Mouse (Mus musculus) myocyte (in vitro differentiated cells): ENCODE data around the gene Znrd1as. TPM values are rescaled to one million over a fixed set of nuclear protein-coding genes. Genes with fewer than 3 reads are reported as not detected.

Experiments used
- H3K27me3 ChIP-seq: one replicate; pipeline ENCODE4 v1.6.1; 2011; ENCODE audit not compliant: control insufficient read depth, insufficient read depth, insufficient read length
- H3K36me3 ChIP-seq: one replicate; pipeline ENCODE4 v1.6.1; 2011; ENCODE audit not compliant: control insufficient read depth, insufficient read depth
- H3K4me2 ChIP-seq: one replicate; pipeline ENCODE4 v1.6.1; 2011; ENCODE audit warnings: low read depth, control low read depth
- H3K4me3 ChIP-seq: one replicate; pipeline ENCODE4 v1.5.1; 2011; ENCODE audit warnings: mild to moderate bottlenecking, control low read depth, moderate library complexity
- H3K79me2 ChIP-seq: one replicate; pipeline ENCODE4 v1.6.1; 2011; ENCODE audit not compliant: control insufficient read depth, insufficient read depth
- H3ac ChIP-seq: one replicate; pipeline ENCODE4 v1.6.1; 2011; ENCODE audit not compliant: control insufficient read depth, insufficient read length
- CEBPB ChIP-seq: IDR thresholded peaks from 2 replicates; pipeline ENCODE4 v1.6.1; 2011; ENCODE audit warnings: mild to moderate bottlenecking, moderate library complexity; ENCODE audit not compliant: poor library complexity, insufficient read depth, severe bottlenecking
- E2F4 ChIP-seq: IDR thresholded peaks from one replicate; pipeline ENCODE4 v1.6.1; 2011; ENCODE audit warnings: mild to moderate bottlenecking, control low read depth, moderate library complexity; ENCODE audit not compliant: insufficient read depth
- MAX ChIP-seq: IDR thresholded peaks from one replicate; pipeline ENCODE4 v1.6.1; 2011; ENCODE audit warnings: low read depth, mild to moderate bottlenecking, control low read depth
- MYOD1 ChIP-seq, 3 experiments: IDR thresholded peaks; one replicate each; pipeline ENCODE4 v1.6.1; 2011; ENCODE audit warnings: control low read depth in 2 of 3, low read depth in 2 of 3, mild to moderate bottlenecking in 2 of 3, moderate library complexity in 1 of 3; ENCODE audit not compliant: insufficient read length in 2 of 3, control insufficient read depth in 1 of 3
- MYOG ChIP-seq, 3 experiments: IDR thresholded peaks; one replicate each; pipeline ENCODE4 v1.6.1; 2011; ENCODE audit warnings: control low read depth in 2 of 3, low read depth in 2 of 3, mild to moderate bottlenecking in 2 of 3; ENCODE audit not compliant: insufficient read length in 2 of 3, control insufficient read depth in 1 of 3, insufficient read depth in 1 of 3
- POLR2A ChIP-seq: IDR thresholded peaks from one replicate; pipeline ENCODE4 v1.6.1; 2011; ENCODE audit warnings: low read depth, mild to moderate bottlenecking, control low read depth, moderate library complexity; ENCODE audit not compliant: insufficient read length
- POLR2AphosphoS2 ChIP-seq: IDR thresholded peaks from one replicate; pipeline ENCODE4 v1.6.1; 2011; ENCODE audit warnings: low read depth, control low read depth; ENCODE audit not compliant: insufficient read length
- REST ChIP-seq: IDR thresholded peaks from one replicate; pipeline ENCODE4 v1.6.1; 2011; ENCODE audit warnings: mild to moderate bottlenecking, control low read depth, moderate library complexity; ENCODE audit not compliant: insufficient read depth, insufficient read length
- SRF ChIP-seq: IDR thresholded peaks from one replicate; pipeline ENCODE4 v1.6.1; 2011; ENCODE audit warnings: low read depth; ENCODE audit not compliant: control insufficient read depth, insufficient read length
- TCF12 ChIP-seq: IDR thresholded peaks from one replicate; pipeline ENCODE4 v1.6.1; 2011; ENCODE audit warnings: mild to moderate bottlenecking, control low read depth; ENCODE audit not compliant: poor library complexity, insufficient read depth, severe bottlenecking
- TCF3 ChIP-seq: IDR thresholded peaks from one replicate; pipeline ENCODE4 v1.6.1; 2011; ENCODE audit warnings: low read depth, control low read depth; ENCODE audit not compliant: insufficient read length
- USF1 ChIP-seq: IDR thresholded peaks from one replicate; pipeline ENCODE4 v1.6.1; 2011; ENCODE audit warnings: low read depth, mild to moderate bottlenecking, control low read depth, moderate library complexity
- polyA plus RNA-seq: library from polyadenylated mRNA; unstranded; fragments of >200 nt; fragmentation: generic; extraction: Trizol; gene quantifications from one replicate; pipeline ENCODE4 v1.2.1, GENCODE M21; 2012; ENCODE audit warnings: missing spikeins

Znrd1as gene
- polyA plus RNA-seq, 1 experiment = 6.1 TPM

- no peaks in the 10 kb centered on the region for H3K27me3 ChIP-seq
- TF ChIP-seq MYOD1 (IDR thresholded peaks at IDR 0.05; ENCODE audit: control insufficient read depth in 1 of 3, insufficient read length in 2 of 3, low read depth in 2 of 3) (no peak), POLR2AphosphoS2 (peak; percentile 82), TCF12 (no peak), POLR2A (peak; percentile 28)
Measured at GRCm38 (mm10) chr17:36947051-36947819, 11.2 kb upstream of the Znrd1as start.

DNA sequence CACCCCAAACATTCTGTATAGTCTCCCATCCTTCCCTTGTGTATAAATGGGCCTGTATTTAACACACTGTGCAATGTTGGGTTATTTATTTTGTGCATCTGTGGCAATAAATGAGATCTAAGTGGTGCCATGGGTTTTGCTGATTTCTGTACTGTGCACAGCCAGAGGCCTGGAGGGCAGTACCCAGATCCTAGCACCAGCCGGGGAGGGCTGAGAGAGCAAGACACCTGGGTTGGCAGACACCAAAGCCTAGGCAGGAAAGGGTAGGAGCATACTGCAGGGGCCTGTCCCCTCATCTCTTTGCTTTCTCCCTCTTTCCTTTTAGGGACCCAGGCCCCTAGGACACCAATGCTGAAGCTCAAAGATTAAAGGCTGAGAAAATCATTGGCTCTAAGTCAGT lies 10.1 kb upstream of the Znrd1as start:
- Histone ChIP-seq H3K4me2 (no peak overlapping the region), H3K79me2 (peaks cover 9% of the 10 kb centered on the region), H3K4me3 (no peak overlapping the region), H3K36me3 (no peaks in the 10 kb centered on the region), H3ac (no peak overlapping the region), H3K27me3 (no peaks in the 10 kb centered on the region)
- TF ChIP-seq MYOG (IDR thresholded peaks at IDR 0.05; ENCODE audit: control insufficient read depth in 1 of 3, insufficient read depth in 1 of 3, insufficient read length in 2 of 3, low read depth in 2 of 3) = no peak
- TF ChIP-seq REST = no peak
- TF ChIP-seq CEBPB = no peak
- no peak for TF ChIP-seq MYOD1 (IDR thresholded peaks at IDR 0.05; ENCODE audit: control insufficient read depth in 1 of 3, insufficient read length in 2 of 3, low read depth in 2 of 3)
- TF ChIP-seq USF1 = no peak
- TF ChIP-seq POLR2AphosphoS2 = peak; percentile 14

More at GRCm38 (mm10) chr17:36947051-36947819, 11.2 kb upstream of the Znrd1as start:
- H3ac ChIP-seq = no peak overlapping the region
- peaks cover 9% of the 10 kb centered on the region for H3K79me2 ChIP-seq
- H3K4me3 ChIP-seq = no peak overlapping the region
- no peaks in the 10 kb centered on the region for H3K36me3 ChIP-seq
- H3K4me2 ChIP-seq = peak overlapping the region; percentile 34

- TF ChIP-seq TCF3 = no peak
- TF ChIP-seq POLR2AphosphoS2 = no peak
- Histone ChIP-seq H3ac (no peak overlapping the region), H3K79me2 (peaks cover 9% of the 10 kb centered on the region), H3K4me3 (no peak overlapping the region), H3K36me3 (peaks cover 6% of the 10 kb centered on the region), H3K4me2 (no peak overlapping the region), H3K27me3 (no peaks in the 10 kb centered on the region)
Measured at GRCm38 (mm10) chr17:36949265-36949664, 9.1 kb upstream of the Znrd1as start.

DNA sequence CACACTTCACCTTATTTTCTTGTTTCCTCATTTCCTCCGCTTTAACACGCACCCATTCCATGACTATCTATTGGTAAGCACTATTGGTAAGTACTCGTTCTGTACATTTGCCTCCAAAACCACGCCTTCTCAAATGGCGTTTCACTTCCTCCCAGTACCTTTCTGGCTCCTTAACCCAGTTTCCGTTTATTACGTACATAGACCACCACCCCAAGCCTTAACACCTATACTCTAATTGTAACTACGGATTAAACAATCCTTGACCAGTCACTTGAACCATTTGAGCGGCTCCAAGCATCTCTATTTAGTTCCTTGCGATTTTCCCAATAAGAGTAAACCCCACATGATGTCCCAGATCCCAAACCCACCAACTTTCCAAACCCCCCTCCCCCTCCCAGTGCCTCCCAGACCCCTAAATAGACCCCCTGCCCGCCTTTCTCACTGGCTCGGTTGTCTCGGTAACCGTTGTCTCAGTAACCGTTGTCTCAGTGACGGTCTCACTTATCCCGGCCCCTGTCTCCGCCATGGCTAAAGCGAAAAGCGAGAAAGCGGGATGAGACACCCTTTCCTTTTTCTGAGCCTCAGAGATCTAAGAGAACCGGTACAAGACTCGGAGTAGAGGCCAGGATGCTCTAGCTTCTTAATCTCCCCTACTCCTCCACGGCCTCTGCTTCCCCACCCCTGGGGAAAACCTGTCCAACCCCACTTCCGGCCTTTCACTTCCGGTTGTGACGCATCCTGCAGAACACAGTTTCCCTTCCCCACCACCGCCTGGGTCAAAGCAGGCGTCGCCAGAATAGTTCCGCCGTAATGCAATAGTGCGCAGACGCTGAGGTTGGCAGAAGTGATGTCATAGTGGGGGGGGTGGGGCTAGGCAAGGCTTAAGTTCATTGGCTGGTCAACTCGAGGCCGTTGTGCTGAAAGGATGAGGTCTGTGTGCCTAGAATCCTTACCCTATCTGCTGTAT lies 7.1 kb upstream of the Znrd1as start, which contains the start of gene Ppp1r11:
Gene Ppp1r11 (minus strand): TSS at position 761 of the 967 bp plus-strand sequence.
- H3K79me2 ChIP-seq = peaks cover 11% of the 10 kb centered on the region
- peak within 1 kb of the TSS; percentile 79 for H3K4me2 ChIP-seq
- H3ac ChIP-seq = no peak within 1 kb of the TSS
- peaks cover 10% of the 10 kb centered on the region for H3K36me3 ChIP-seq
- no peak for TF ChIP-seq E2F4
- TF ChIP-seq MYOG (IDR thresholded peaks at IDR 0.05; ENCODE audit: control insufficient read depth in 1 of 3, insufficient read depth in 1 of 3, insufficient read length in 2 of 3, low read depth in 2 of 3) = peak in 1 of 3 experiments; percentile 29
- peak; percentile 55 for TF ChIP-seq POLR2A
- TF ChIP-seq MYOD1 (IDR thresholded peaks at IDR 0.05; ENCODE audit: control insufficient read depth in 1 of 3, insufficient read length in 2 of 3, low read depth in 2 of 3) = peak in 1 of 3 experiments; percentile 20
- TF ChIP-seq TCF12 = no peak
- peak; percentile 48 for TF ChIP-seq POLR2AphosphoS2
- TF ChIP-seq SRF = no peak
- H3K27me3 ChIP-seq = no peaks in the 10 kb centered on the region
- peak within 1 kb of the TSS; percentile 59 for H3K4me3 ChIP-seq

GRCm38 (mm10) chr17:36952631-36953030 lies 5.8 kb upstream of the Znrd1as start:
- H3ac ChIP-seq = no peak overlapping the region
- no peaks in the 10 kb centered on the region for H3K27me3 ChIP-seq
- peaks cover 17% of the 10 kb centered on the region for H3K36me3 ChIP-seq
- no peak overlapping the region for H3K4me3 ChIP-seq
- H3K4me2 ChIP-seq = no peak overlapping the region
- TF ChIP-seq TCF12 (no peak), POLR2A (no peak), MYOD1 (IDR thresholded peaks at IDR 0.05; ENCODE audit: control insufficient read depth in 1 of 3, insufficient read length in 2 of 3, low read depth in 2 of 3) (no peak), MAX (no peak), USF1 (no peak)
- peaks cover 24% of the 10 kb centered on the region for H3K79me2 ChIP-seq
